ENCODE assay signal across 31 mouse cellular contexts in genomic region chr14:11718201-11718600, GRCm38 (mm10).
"Had no signal": no experiment of that assay in that cellular context is flagged by ENCODE, and none has a peak within 500 bp of the region (broad histone marks: within the 10 kb centered on the region; RNA-seq: fewer than 3 reads in every experiment).

No protein-coding gene starts in this region.

- H3K36me3 ChIP-seq: limb, embryonic 13.5 days; limb, embryonic 15.5 days; liver, embryonic 12.5 days; liver, embryonic 13.5 days; liver, embryonic 15.5 days; lung, embryonic 15.5 days; midbrain, embryonic 12.5 days; midbrain, embryonic 13.5 days; midbrain, embryonic 15.5 days had no signal

- H3K4me2 ChIP-seq: limb, embryonic 12.5 days; limb, embryonic 13.5 days; limb, embryonic 15.5 days; liver, embryonic 12.5 days; liver, embryonic 13.5 days; liver, embryonic 15.5 days; lung, embryonic 14.5 days; lung, embryonic 15.5 days; midbrain, embryonic 11.5 days; midbrain, embryonic 12.5 days; midbrain, embryonic 13.5 days; midbrain, embryonic 15.5 days had no signal

- H3K4me1 ChIP-seq: limb, embryonic 10.5 days; limb, embryonic 12.5 days; limb, embryonic 15.5 days; liver, embryonic 12.5 days; liver, embryonic 13.5 days; liver, embryonic 15.5 days; lung, embryonic 15.5 days; megakaryocyte, embryonic 14.5 days had no signal

- H3K9me3 ChIP-seq: limb, embryonic 10.5 days; limb, embryonic 12.5 days; limb, embryonic 13.5 days; limb, embryonic 15.5 days; liver, embryonic 12.5 days; liver, embryonic 13.5 days; liver, embryonic 15.5 days; lung, embryonic 15.5 days; midbrain, embryonic 12.5 days; midbrain, embryonic 13.5 days; midbrain, embryonic 15.5 days had no signal

- H3K27ac ChIP-seq: left cerebral cortex, adult 2 months; limb, embryonic 10.5 days; limb, embryonic 12.5 days; limb, embryonic 13.5 days; limb, embryonic 15.5 days; liver, embryonic 12.5 days; liver, embryonic 13.5 days; liver, embryonic 14.5 days; liver, embryonic 15.5 days; lung, embryonic 15.5 days; macrophage; midbrain, embryonic 10.5 days; midbrain, embryonic 12.5 days; midbrain, embryonic 13.5 days; midbrain, embryonic 15.5 days had no signal

- H3K27me3 ChIP-seq: limb, embryonic 12.5 days; limb, embryonic 13.5 days; limb, embryonic 15.5 days; liver, embryonic 12.5 days; liver, embryonic 13.5 days; liver, embryonic 15.5 days; lung, embryonic 15.5 days; megakaryocyte, embryonic 14.5 days; midbrain, embryonic 12.5 days; midbrain, embryonic 13.5 days; midbrain, embryonic 15.5 days had no signal

- H3K9ac ChIP-seq: limb, embryonic 12.5 days; limb, embryonic 13.5 days; limb, embryonic 15.5 days; liver, embryonic 12.5 days; liver, embryonic 13.5 days; liver, embryonic 14.5 days; liver, embryonic 15.5 days; liver, postnatal 0 days; lung, embryonic 14.5 days; lung, embryonic 15.5 days; midbrain, embryonic 12.5 days; midbrain, embryonic 13.5 days; midbrain, embryonic 15.5 days had no signal

- H3K4me3 ChIP-seq: left cerebral cortex, adult 2 months; limb, embryonic 10.5 days; limb, embryonic 12.5 days; limb, embryonic 13.5 days; limb, embryonic 15.5 days; liver, embryonic 12.5 days; liver, embryonic 13.5 days; liver, embryonic 15.5 days; lung, embryonic 15.5 days; megakaryocyte, embryonic 14.5 days; midbrain, embryonic 10.5 days; midbrain, embryonic 12.5 days; midbrain, embryonic 13.5 days; midbrain, embryonic 15.5 days; myocyte had no signal

- ATAC-seq: liver, embryonic 12.5 days; liver, postnatal 0 days; lung, postnatal 0 days; midbrain, embryonic 13.5 days; midbrain, embryonic 15.5 days; midbrain, embryonic 16.5 days had no signal

- DNase-seq: left cerebral cortex, postnatal 4 days; liver; liver, embryonic 13.5 days; liver, postnatal 0 days; lung, adult 18-20 months; lung, adult 2 months; lung, embryonic 14.5 days; lung, postnatal 10 days; lung, postnatal 14 days; lung, postnatal 36 days; lung, postnatal 4 days; midbrain, embryonic 14.5 days had no signal
